8 mouse cellular contexts compared by ENCODE assay signal in genomic region chr5:67427443-67428360, GRCm38 (mm10). TPM values are rescaled to one million over a fixed set of nuclear protein-coding genes. Genes with fewer than 3 reads are reported as not detected.
A peak's percentile ranks its signal among the peaks of the same experiment; 100 is the strongest.
DNase-seq lines count a peak whose midpoint lies in the region; ATAC-seq and TF ChIP-seq lines count a peak whose summit lies in the region.

TSS of gene Bend4 (minus strand) at chr5:67428310.

- no peak for TF ChIP-seq CTCF in layer of hippocampus, adult 2 months (conservative IDR thresholded peaks at IDR 0.05)
- no peak for TF ChIP-seq CTCF in lung, adult 2 months (IDR thresholded peaks at IDR 0.05; ENCODE audit: insufficient read depth, low read length)
- TF ChIP-seq CTCF in olfactory bulb, adult 2 months (IDR thresholded peaks at IDR 0.05; ENCODE audit: insufficient read depth, low read depth, low read length): no peak

- intact Hi-C loops in heart, postnatal 14 days (cut with DNase I): no loop called here

- H3K27ac ChIP-seq in brown adipose tissue, adult 24 weeks (replicated peaks; ENCODE audit: low read depth, low read length): no peak within 1 kb of the TSS
- H3K27ac ChIP-seq in forebrain, embryonic 13.5 days: peak within 1 kb of the TSS; percentile 70
- H3K27ac ChIP-seq in layer of hippocampus, adult 2 months: peak within 1 kb of the TSS; percentile 82
- no peak within 1 kb of the TSS for H3K27ac ChIP-seq in olfactory bulb, adult 2 months (ENCODE audit: insufficient read depth, low read depth, low read length)

- H3K4me3 ChIP-seq in brown adipose tissue, adult 24 weeks (ENCODE audit: insufficient read depth, low read depth, low read length): peak within 1 kb of the TSS; percentile 65
- H3K4me3 ChIP-seq in forebrain, embryonic 13.5 days: peak within 1 kb of the TSS; percentile 68
- peak within 1 kb of the TSS; percentile 74 for H3K4me3 ChIP-seq in layer of hippocampus, adult 2 months
- peak within 1 kb of the TSS; percentile 64 for H3K4me3 ChIP-seq in lung, adult 2 months (replicated peaks; ENCODE audit: extremely low read depth, low read depth, low read length)
- H3K4me3 ChIP-seq in olfactory bulb, adult 2 months (ENCODE audit: insufficient read depth, low read depth, low read length): peak within 1 kb of the TSS; percentile 93

- no peak for TF ChIP-seq POLR2A in lung, adult 2 months (IDR thresholded peaks at IDR 0.05; ENCODE audit: borderline replicate concordance, extremely low read depth, low read depth, low read length)
- TF ChIP-seq POLR2A in olfactory bulb, adult 2 months (IDR thresholded peaks at IDR 0.05; ENCODE audit: insufficient read depth, low read depth, low read length): no peak

- H3K4me1 ChIP-seq in brown adipose tissue, adult 24 weeks (ENCODE audit: control insufficient read depth, insufficient read depth, insufficient read length, low read length): no peaks in the 10 kb centered on the region
- peaks cover 23% of the 10 kb centered on the region for H3K4me1 ChIP-seq in forebrain, embryonic 13.5 days
- H3K4me1 ChIP-seq in lung, adult 2 months (ENCODE audit: control insufficient read depth, insufficient read depth, low read length): no peaks in the 10 kb centered on the region
- H3K4me1 ChIP-seq in olfactory bulb, adult 2 months (ENCODE audit: control insufficient read depth, insufficient read depth, low read length): peaks cover 10% of the 10 kb centered on the region

- H3K4me2 ChIP-seq in forebrain, embryonic 13.5 days: peak within 1 kb of the TSS; percentile 80

- H3K27me3 ChIP-seq in forebrain, embryonic 13.5 days: peaks cover 17% of the 10 kb centered on the region

- H3K9ac ChIP-seq in forebrain, embryonic 13.5 days: peak within 1 kb of the TSS; percentile 78

- H3K9me3 ChIP-seq in forebrain, embryonic 13.5 days (replicated peaks): no peaks in the 10 kb centered on the region

- WGBS in forebrain, embryonic 13.5 days: 1% methylated on average over 72 of the region's 90 CpGs
- WGBS in lung, adult 2 months: 2% methylated on average over 88 of the region's 90 CpGs
- 2% methylated on average over 86 of the region's 90 CpGs for WGBS in olfactory bulb, adult 2 months

- peak; percentile 74 to 78 for DNase-seq in heart, postnatal 14 days
- peak; percentile 79 to 82 for DNase-seq in layer of hippocampus, adult 2 months (ENCODE audit: low spot score in 2 of 2)
- peak; percentile 55 for DNase-seq in lung, adult 2 months
- DNase-seq in testis, postnatal 14 days (ENCODE audit: low spot score): peak; percentile 91

- H3K36me3 ChIP-seq in forebrain, embryonic 13.5 days (ENCODE audit: poor library complexity, severe bottlenecking): no peaks in the 10 kb centered on the region

- ATAC-seq in CD4-positive, CD25-positive, alpha-beta regulatory T cell, adult 4 months: peak; percentile 39
- ATAC-seq in forebrain, embryonic 13.5 days: peak; percentile 89

RNA-seq across cellular contexts. Expression of gene Bend4, which starts in this region (rescaled TPM):
- under 1 TPM; 0.10 to 0.15 TPM for polyA plus RNA-seq in CD4-positive, CD25-positive, alpha-beta regulatory T cell, adult 4 months (2017; shearing (Covaris generic))
- 0.12 and 0.21 TPM in 2 replicates for polyA plus RNA-seq in brown adipose tissue, adult 24 weeks (2012; ENCODE audit: insufficient read depth, insufficient read length, missing spikeins)
- polyA plus RNA-seq in forebrain, embryonic 13.5 days (2015; fragmentation: Nextera tagmentation; extraction: Ambion mirVana): 6.7 and 7.7 TPM in 2 replicates
- 1 to 10 TPM; 3.7 to 3.8 TPM for total RNA-seq in heart, postnatal 14 days (2021)
- 1 to 10 TPM; 9.2 to 9.4 TPM for total RNA-seq in layer of hippocampus, adult 2 months (2021)
- 0.66 and 0.97 TPM in 2 replicates for polyA plus RNA-seq in lung, adult 2 months (2012; rRNA removed)
- not detected in 2 replicates for polyA plus RNA-seq in olfactory bulb, adult 2 months (2012; ENCODE audit: insufficient read depth, insufficient read length, low replicate concordance, missing spikeins)

Comparison
In these comparisons a context has a peak if more than half of its experiments do, and no peak if none do; other contexts are left out.
1. Peak in ATAC-seq in CD4-positive, CD25-positive, alpha-beta regulatory T cell, adult 4 months; RNA of the gene not detected or under 1 TPM.
2. Peak in DNase-seq and H3K4me3 ChIP-seq in lung, adult 2 months; RNA of the gene not detected or under 1 TPM.
3. H3K27ac ChIP-seq: peak in forebrain, embryonic 13.5 days (single experiment) and layer of hippocampus, adult 2 months (single experiment); none in brown adipose tissue, adult 24 weeks (single experiment) and olfactory bulb, adult 2 months (single experiment).
4. Peak in every context shown above with its lines, with median percentiles within 50 percentile points of each other: H3K4me3 ChIP-seq and DNase-seq.